Mouse (Mus musculus): ENCODE measurements around the gene Arhgef19. TPM values are rescaled to one million over a fixed set of nuclear protein-coding genes. Genes with fewer than 3 reads are reported as not detected.

The Arhgef19 gene
- polyA plus RNA-seq, 2 experiments: 15.3 to 20.4 TPM

- Histone ChIP-seq H3K27me3 (ENCODE audit: control insufficient read depth, insufficient read depth, low read length) (peaks cover 16% of the 10 kb centered on the region), H3K4me2 (replicated peaks; ENCODE audit: low read depth, low read length, severe bottlenecking) (no peak overlapping the region), H3K36me3 (ENCODE audit: control insufficient read depth, insufficient read depth, low read length) (no peaks in the 10 kb centered on the region), H3K4me1 (ENCODE audit: control insufficient read depth, insufficient read depth, low read length) (peaks cover 15% of the 10 kb centered on the region), H3K9ac (ENCODE audit: low read depth, low read length, severe bottlenecking) (no peak overlapping the region), H3K4me3 (replicated peaks; ENCODE audit: low read length) (no peak overlapping the region), H3K9me3 (ENCODE audit: control insufficient read depth, low read length) (no peaks in the 10 kb centered on the region), H3K27ac (replicated peaks; ENCODE audit: low read depth, low read length) (no peak overlapping the region)
- TF ChIP-seq POLR2A (IDR thresholded peaks at IDR 0.05; ENCODE audit: borderline replicate concordance, extremely low read depth, insufficient read depth, insufficient read length): no peak
- WGBS: 59% methylated on average over 6 of the region's 6 CpGs
- ATAC-seq (ENCODE audit: low FRiP score, low read depth): no peak
- no peak for DNase-seq (ENCODE audit: low spot score)
Observed at GRCm38 (mm10) chr4:141235537-141236111, 3.7 kb upstream of the Arhgef19 start.

- H3K36me3 ChIP-seq (ENCODE audit: control insufficient read depth, insufficient read depth, low read length): no peaks in the 10 kb centered on the region
- 63% methylated on average over 3 of the region's 3 CpGs for WGBS
- no peak for ATAC-seq (ENCODE audit: low FRiP score, low read depth)
- no peak overlapping the region for H3K4me3 ChIP-seq (replicated peaks; ENCODE audit: low read length)
- no peak overlapping the region for H3K27ac ChIP-seq (replicated peaks; ENCODE audit: low read depth, low read length)
- no peak for DNase-seq (ENCODE audit: low spot score)
- no peak overlapping the region for H3K4me2 ChIP-seq (replicated peaks; ENCODE audit: low read depth, low read length, severe bottlenecking)
- TF ChIP-seq POLR2A (IDR thresholded peaks at IDR 0.05; ENCODE audit: borderline replicate concordance, extremely low read depth, insufficient read depth, insufficient read length): no peak
- peaks cover 21% of the 10 kb centered on the region for H3K4me1 ChIP-seq (ENCODE audit: control insufficient read depth, insufficient read depth, low read length)
- H3K9me3 ChIP-seq (ENCODE audit: control insufficient read depth, low read length): no peaks in the 10 kb centered on the region
- H3K9ac ChIP-seq (ENCODE audit: low read depth, low read length, severe bottlenecking): no peak overlapping the region
- H3K27me3 ChIP-seq (ENCODE audit: control insufficient read depth, insufficient read depth, low read length): peaks cover 26% of the 10 kb centered on the region
Observed at GRCm38 (mm10) chr4:141236856-141237255, 2.4 kb upstream of the Arhgef19 start.

- DNase-seq (ENCODE audit: low spot score) (no peak), ATAC-seq (ENCODE audit: low FRiP score, low read depth) (no peak; the same call in 1 of the 2 replicates)
- peak overlapping the region; percentile 45 for H3K9ac ChIP-seq (ENCODE audit: low read depth, low read length, severe bottlenecking)
- no peak for TF ChIP-seq POLR2A (IDR thresholded peaks at IDR 0.05; ENCODE audit: borderline replicate concordance, extremely low read depth, insufficient read depth, insufficient read length)
- H3K4me2 ChIP-seq (replicated peaks; ENCODE audit: low read depth, low read length, severe bottlenecking): peak overlapping the region; percentile 72
- WGBS: 5% methylated on average over 20 of the region's 20 CpGs
- H3K36me3 ChIP-seq (ENCODE audit: control insufficient read depth, insufficient read depth, low read length): no peaks in the 10 kb centered on the region
- H3K27me3 ChIP-seq (ENCODE audit: control insufficient read depth, insufficient read depth, low read length): peaks cover 37% of the 10 kb centered on the region
- no peaks in the 10 kb centered on the region for H3K9me3 ChIP-seq (ENCODE audit: control insufficient read depth, low read length)
- H3K4me3 ChIP-seq (replicated peaks; ENCODE audit: low read length): peak overlapping the region; percentile 46
- no peak overlapping the region for H3K27ac ChIP-seq (replicated peaks; ENCODE audit: low read depth, low read length)
- peaks cover 33% of the 10 kb centered on the region for H3K4me1 ChIP-seq (ENCODE audit: control insufficient read depth, insufficient read depth, low read length)
Observed at GRCm38 (mm10) chr4:141238492-141239387, 559 bp upstream of the Arhgef19 start.

- Histone ChIP-seq H3K27ac (replicated peaks; ENCODE audit: low read depth, low read length) (no peak overlapping the region), H3K4me3 (replicated peaks; ENCODE audit: low read length) (peak overlapping the region; percentile 46), H3K9ac (ENCODE audit: low read depth, low read length, severe bottlenecking) (no peak overlapping the region), H3K4me1 (ENCODE audit: control insufficient read depth, insufficient read depth, low read length) (peaks cover 43% of the 10 kb centered on the region), H3K27me3 (ENCODE audit: control insufficient read depth, insufficient read depth, low read length) (peaks cover 37% of the 10 kb centered on the region), H3K4me2 (replicated peaks; ENCODE audit: low read depth, low read length, severe bottlenecking) (peak overlapping the region; percentile 72), H3K36me3 (ENCODE audit: control insufficient read depth, insufficient read depth, low read length) (no peaks in the 10 kb centered on the region), H3K9me3 (ENCODE audit: control insufficient read depth, low read length) (no peaks in the 10 kb centered on the region)
- TF ChIP-seq POLR2A (IDR thresholded peaks at IDR 0.05; ENCODE audit: borderline replicate concordance, extremely low read depth, insufficient read depth, insufficient read length): no peak
- ATAC-seq (ENCODE audit: low FRiP score, low read depth) (no peak), DNase-seq (ENCODE audit: low spot score) (no peak)
- 2% methylated on average over 14 of the region's 14 CpGs for WGBS
Observed at GRCm38 (mm10) chr4:141240617-141241016, 1.3 kb downstream of the Arhgef19 start.

GRCm38 (mm10) chr4:141241861-141242260 lies 2.6 kb downstream of the Arhgef19 start:
- Histone ChIP-seq H3K9ac (ENCODE audit: low read depth, low read length, severe bottlenecking) (no peak overlapping the region), H3K4me3 (replicated peaks; ENCODE audit: low read length) (0 out of 2 replicates have a peak overlapping the region, but pooled peaks have one; percentile 23), H3K9me3 (ENCODE audit: control insufficient read depth, low read length) (no peaks in the 10 kb centered on the region), H3K27ac (replicated peaks; ENCODE audit: low read depth, low read length) (no peak overlapping the region), H3K27me3 (ENCODE audit: control insufficient read depth, insufficient read depth, low read length) (peaks cover 46% of the 10 kb centered on the region), H3K4me1 (ENCODE audit: control insufficient read depth, insufficient read depth, low read length) (peaks cover 53% of the 10 kb centered on the region), H3K36me3 (ENCODE audit: control insufficient read depth, insufficient read depth, low read length) (no peaks in the 10 kb centered on the region), H3K4me2 (replicated peaks; ENCODE audit: low read depth, low read length, severe bottlenecking) (peak overlapping the region; percentile 29; the same call in 1 of the 2 replicates)
- no peak for TF ChIP-seq POLR2A (IDR thresholded peaks at IDR 0.05; ENCODE audit: borderline replicate concordance, extremely low read depth, insufficient read depth, insufficient read length)
- DNase-seq (ENCODE audit: low spot score) (no peak), ATAC-seq (ENCODE audit: low FRiP score, low read depth) (no peak)
- 27% methylated on average over 15 of the region's 15 CpGs for WGBS

Measured in limb, embryonic 14.5 days (tissue).